Mouse (Mus musculus) forebrain, embryonic 14.5 days (tissue): ENCODE data around the gene Lrguk. TPM values are rescaled to one million over a fixed set of nuclear protein-coding genes. Genes with fewer than 3 reads are reported as not detected.
A peak's percentile ranks its signal among the peaks of the same experiment; 100 is the strongest.

ENCODE experiments used
- ATAC-seq: fragments of 200-750 bp; cut with Nextera tagmentation; 2 replicates; pipeline ENCODE4 v1.8.0; 2017; ENCODE audit warnings: mild to moderate bottlenecking, moderate library complexity
- DNase-seq: peaks from one replicate; pipeline ENCODE4 v3.0.0-alpha.2; 2015; ENCODE audit warnings: low spot score
- H3K27ac ChIP-seq: fragments of 300-500 bp; sonication (generic); 2 replicates; pipeline ENCODE4 v1.5.1; 2014; ENCODE audit warnings: low read depth, mild to moderate bottlenecking, control low read depth, low read length, moderate library complexity
- H3K27me3 ChIP-seq: fragments of 300-500 bp; sonication (generic); replicated peaks from 2 replicates; pipeline ENCODE4 v1.6.1; 2014; ENCODE audit warnings: low read length, control low read depth, mixed read lengths; ENCODE audit not compliant: control insufficient read depth, insufficient read depth
- H3K36me3 ChIP-seq: fragments of 300-500 bp; sonication (generic); 2 replicates; pipeline ENCODE4 v1.6.1; 2014; ENCODE audit warnings: low read length, control low read depth; ENCODE audit not compliant: control insufficient read depth, insufficient read depth
- H3K4me1 ChIP-seq: fragments of 300-500 bp; sonication (generic); 2 replicates; pipeline ENCODE4 v1.6.1; 2014; ENCODE audit warnings: antibody characterized with exemption, low read length, control low read depth; ENCODE audit not compliant: control insufficient read depth, insufficient read depth
- H3K4me2 ChIP-seq: fragments of 300-500 bp; sonication (generic); 2 replicates; pipeline ENCODE4 v1.6.1; 2014; ENCODE audit warnings: mild to moderate bottlenecking, control low read depth, low read length
- H3K4me3 ChIP-seq: fragments of 300-500 bp; sonication (generic); 2 replicates; pipeline ENCODE4 v1.5.1; 2014; ENCODE audit warnings: low read depth, low read length, control low read depth
- H3K9ac ChIP-seq: fragments of 300-500 bp; sonication (generic); 2 replicates; pipeline ENCODE4 v1.6.1; 2014; ENCODE audit warnings: mild to moderate bottlenecking, low read length, control low read depth, moderate library complexity
- H3K9me3 ChIP-seq: fragments of 300-500 bp; sonication (generic); replicated peaks from 2 replicates; pipeline ENCODE4 v1.6.1; 2016; ENCODE audit warnings: low read length, control low read depth, mixed read lengths; ENCODE audit not compliant: control insufficient read depth
- WGBS: fragments of 180-500 bp; shearing (Covaris S2); extraction: QIAGEN DNeasy Blood & Tissue Kit; methylation state at CpG from one replicate; pipeline ENCODE4 v1.1.7; 2014; 5-methylcytosine and 5-hydroxymethylcytosine counted together
- polyA plus RNA-seq: library from polyadenylated mRNA; unstranded; fragments of >200 nt; fragmentation: Nextera tagmentation; extraction: Ambion mirVana; gene quantifications from 2 replicates; pipeline ENCODE4 v1.2.1, GENCODE M21; 2014

Gene Lrguk
- polyA plus RNA-seq, 1 experiment from 2014 or later = 1.0 TPM

DNA sequence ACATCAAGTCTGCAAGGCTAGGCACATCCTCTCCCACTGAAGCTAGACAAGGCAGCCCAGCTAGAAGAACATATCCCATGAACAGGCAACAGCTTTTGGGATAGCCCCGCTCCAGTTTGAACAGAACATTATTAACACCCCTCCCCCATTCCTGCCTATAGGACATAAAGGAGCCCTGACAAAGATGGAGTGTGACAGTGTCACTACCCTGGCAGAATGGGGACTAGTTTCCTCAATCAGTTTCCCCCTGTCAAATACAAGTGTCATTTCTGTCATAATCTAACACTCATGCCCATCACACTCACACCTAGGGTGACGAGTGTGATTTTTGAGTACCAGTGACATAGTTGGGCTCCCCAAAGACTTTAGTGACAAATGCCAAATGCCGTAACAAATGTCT, 118.8 kb downstream of the Lrguk start:
- ATAC-seq (peak; percentile 42; the same call in 1 of the 2 replicates), DNase-seq (peak; percentile 56)
- 84% methylated on average over 3 of the region's 3 CpGs for WGBS

DNA sequence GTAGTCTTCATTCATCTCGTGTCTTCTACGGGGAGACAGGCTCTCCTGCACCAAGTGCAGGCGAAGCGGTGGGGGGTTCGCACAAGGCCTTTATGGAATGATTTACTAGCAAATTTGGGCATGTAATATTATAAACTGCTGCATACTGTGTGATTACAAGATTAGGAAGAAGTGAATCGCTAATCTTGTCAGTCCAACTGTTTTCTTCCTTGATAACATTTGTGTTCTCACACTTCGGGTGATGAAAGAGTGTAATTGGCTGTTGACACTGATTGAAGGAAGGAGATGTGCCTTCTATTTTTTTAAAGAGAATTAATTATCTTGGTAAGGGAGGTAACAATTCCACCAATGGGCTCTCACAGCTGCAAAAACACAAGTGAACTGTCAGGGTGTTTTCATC, 119.4 kb downstream of the Lrguk start:
- H3K9me3 ChIP-seq = no peaks in the 10 kb centered on the region
- ATAC-seq = peak; percentile 52
- peak overlapping the region; percentile 66 for H3K27ac ChIP-seq
- 63% methylated on average over 7 of the region's 7 CpGs for WGBS
- H3K4me1 ChIP-seq = peaks cover 20% of the 10 kb centered on the region
- H3K4me3 ChIP-seq = no peak overlapping the region
- H3K36me3 ChIP-seq = no peaks in the 10 kb centered on the region
- H3K4me2 ChIP-seq = no peak overlapping the region
- DNase-seq = peak; percentile 74
- no peaks in the 10 kb centered on the region for H3K27me3 ChIP-seq
- no peak overlapping the region for H3K9ac ChIP-seq

More for the DNA sequence above, 118.8 kb downstream of the Lrguk start:
- H3K4me1 ChIP-seq = peaks cover 14% of the 10 kb centered on the region
- H3K27ac ChIP-seq = peak overlapping the region; percentile 66
- H3K4me2 ChIP-seq = no peak overlapping the region
- H3K9me3 ChIP-seq = no peaks in the 10 kb centered on the region
- no peak overlapping the region for H3K4me3 ChIP-seq
- no peaks in the 10 kb centered on the region for H3K27me3 ChIP-seq
- no peak overlapping the region for H3K9ac ChIP-seq
- no peaks in the 10 kb centered on the region for H3K36me3 ChIP-seq

DNA sequence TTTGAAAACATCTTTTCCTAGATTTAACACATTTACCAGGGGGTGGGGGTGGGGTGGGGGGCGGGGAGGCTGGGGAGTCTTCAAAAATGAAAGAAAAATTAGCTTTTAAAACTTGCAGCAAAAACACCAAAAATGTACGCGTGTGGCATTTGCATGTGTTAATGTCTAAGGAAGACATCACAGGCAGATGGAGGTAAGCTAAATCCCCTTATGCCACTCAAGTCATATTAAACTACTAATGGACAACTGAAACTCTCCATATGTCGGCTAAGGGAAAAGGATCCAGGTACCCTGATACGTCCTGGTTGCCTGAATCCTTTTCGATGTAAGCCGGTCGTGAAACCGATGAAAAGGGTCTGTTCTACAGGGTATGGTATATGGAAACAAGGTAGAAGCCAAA, 119.8 kb downstream of the Lrguk start:
- ATAC-seq (no peak), DNase-seq (peak; percentile 53)
- H3K36me3 ChIP-seq = no peaks in the 10 kb centered on the region
- no peaks in the 10 kb centered on the region for H3K27me3 ChIP-seq
- H3K4me2 ChIP-seq = no peak overlapping the region
- peaks cover 24% of the 10 kb centered on the region for H3K4me1 ChIP-seq
- no peaks in the 10 kb centered on the region for H3K9me3 ChIP-seq
- H3K9ac ChIP-seq = no peak overlapping the region
- H3K4me3 ChIP-seq = no peak overlapping the region
- whole genome bisulfite sequencing = 78% methylated on average over 9 of the region's 9 CpGs
- H3K27ac ChIP-seq = peak overlapping the region; percentile 66

DNA sequence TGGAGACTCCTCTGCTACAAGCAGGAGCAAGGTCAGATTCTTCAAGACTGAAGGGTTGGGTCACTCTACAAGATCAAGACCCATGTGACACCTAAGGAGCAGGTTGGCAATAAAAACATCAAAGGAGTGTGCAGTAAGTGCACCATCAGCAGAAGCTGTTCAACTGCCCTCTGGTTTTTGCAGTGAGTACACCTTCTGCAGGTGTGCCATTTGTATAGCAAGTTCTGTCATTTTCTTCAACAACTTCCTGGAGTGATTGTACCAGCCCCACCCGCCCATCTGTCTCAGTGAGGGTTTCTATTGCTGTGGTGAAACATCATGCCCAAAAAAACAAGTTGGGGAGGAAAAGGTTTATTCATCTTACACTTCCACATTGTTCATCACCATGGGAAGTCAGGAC, 120.6 kb downstream of the Lrguk start:
- WGBS = 81% methylated on average over 1 of the region's 1 CpGs
- ATAC-seq (no peak), DNase-seq (no peak)
- no peaks in the 10 kb centered on the region for H3K27me3 ChIP-seq
- H3K4me2 ChIP-seq = no peak overlapping the region
- peaks cover 30% of the 10 kb centered on the region for H3K4me1 ChIP-seq
- H3K9me3 ChIP-seq = no peaks in the 10 kb centered on the region
- H3K27ac ChIP-seq = peak overlapping the region; percentile 66; the same call in 1 of the 2 replicates
- no peaks in the 10 kb centered on the region for H3K36me3 ChIP-seq
- no peak overlapping the region for H3K9ac ChIP-seq
- no peak overlapping the region for H3K4me3 ChIP-seq

DNA sequence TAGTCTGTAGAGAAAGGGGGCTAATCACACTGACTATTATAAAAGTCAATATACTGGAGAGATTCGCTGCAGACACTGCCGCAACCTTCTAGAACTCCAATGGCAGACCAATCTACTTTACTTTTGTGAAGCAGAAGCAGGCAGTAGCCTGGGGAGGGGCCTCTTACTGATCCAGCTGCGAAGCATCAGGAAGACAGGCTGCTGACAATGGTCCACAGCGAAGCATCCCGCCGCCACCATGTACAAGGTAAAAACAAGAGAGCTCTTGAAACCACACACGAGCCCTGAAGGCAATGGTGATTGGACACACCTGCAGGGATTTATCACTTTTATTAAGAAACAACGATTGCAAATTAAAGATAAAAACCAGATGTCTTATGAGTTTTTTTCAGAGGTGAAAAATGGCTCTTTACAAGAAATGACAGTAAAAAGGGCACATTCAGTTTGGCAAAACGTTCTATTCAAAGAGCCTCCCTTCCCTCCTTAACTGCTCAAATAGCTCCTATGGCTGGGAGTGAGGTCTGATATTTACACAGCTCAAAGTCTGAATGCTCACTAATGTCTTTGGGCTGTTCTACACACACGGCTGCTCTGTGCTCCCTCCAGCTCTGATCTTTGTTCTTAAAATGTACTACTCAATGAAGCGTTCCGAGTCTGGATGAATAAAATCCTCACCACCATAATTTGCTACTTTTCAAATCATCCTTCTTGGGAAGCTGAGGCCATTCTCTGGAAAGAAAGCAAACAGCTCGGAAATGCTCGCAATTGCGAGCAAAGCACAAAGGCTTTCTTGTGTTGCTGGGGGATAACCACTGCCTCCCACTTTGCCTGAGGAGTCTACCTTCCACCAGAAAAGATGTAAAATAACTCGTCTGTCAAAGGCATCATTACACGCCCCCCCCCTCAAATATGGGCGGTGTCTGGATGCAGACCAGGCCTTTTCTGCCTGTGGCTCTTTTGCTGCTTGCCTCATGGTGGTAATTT, 124.1 kb downstream of the Lrguk start:
- Histone ChIP-seq H3K27me3 (no peaks in the 10 kb centered on the region), H3K36me3 (peaks cover 20% of the 10 kb centered on the region), H3K4me1 (peaks cover 42% of the 10 kb centered on the region), H3K27ac (peak overlapping the region; percentile 87), H3K9ac (peak overlapping the region; percentile 10; the same call in 1 of the 2 replicates), H3K9me3 (no peaks in the 10 kb centered on the region), H3K4me2 (peak overlapping the region; percentile 14), H3K4me3 (no peak overlapping the region)
- 35% methylated on average over 18 of the region's 18 CpGs for WGBS
- DNase-seq (peak; percentile 79), ATAC-seq (peak; percentile 65)

DNA sequence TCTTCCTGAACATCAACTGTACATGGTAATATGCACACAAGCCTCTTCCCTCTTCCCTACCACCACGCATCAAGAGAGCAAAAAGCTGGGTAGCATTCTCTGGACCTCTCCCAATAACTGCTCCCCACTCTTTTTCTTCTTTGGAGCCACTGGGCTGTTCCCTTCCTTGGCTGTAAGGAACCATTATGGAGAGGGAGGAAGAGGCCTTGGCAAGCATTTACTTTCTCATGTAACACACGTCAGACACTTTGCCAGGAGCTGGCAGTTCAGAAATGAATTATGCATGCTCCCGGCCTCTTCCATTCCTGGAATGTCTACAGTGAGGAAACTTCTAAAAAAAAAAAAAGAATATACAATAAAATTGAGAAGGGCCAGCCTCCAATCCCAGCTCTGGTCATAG, 125.0 kb downstream of the Lrguk start:
- Histone ChIP-seq H3K4me3 (no peak overlapping the region), H3K4me1 (peaks cover 41% of the 10 kb centered on the region), H3K4me2 (peak overlapping the region; percentile 14; the same call in 1 of the 2 replicates), H3K36me3 (peaks cover 28% of the 10 kb centered on the region), H3K9me3 (no peaks in the 10 kb centered on the region), H3K27me3 (no peaks in the 10 kb centered on the region), H3K9ac (peak overlapping the region; percentile 10; the same call in 1 of the 2 replicates), H3K27ac (peak overlapping the region; percentile 87)
- peak; percentile 95 for DNase-seq
- peak; percentile 88 for ATAC-seq
- WGBS = 13% methylated on average over 3 of the region's 3 CpGs

DNA sequence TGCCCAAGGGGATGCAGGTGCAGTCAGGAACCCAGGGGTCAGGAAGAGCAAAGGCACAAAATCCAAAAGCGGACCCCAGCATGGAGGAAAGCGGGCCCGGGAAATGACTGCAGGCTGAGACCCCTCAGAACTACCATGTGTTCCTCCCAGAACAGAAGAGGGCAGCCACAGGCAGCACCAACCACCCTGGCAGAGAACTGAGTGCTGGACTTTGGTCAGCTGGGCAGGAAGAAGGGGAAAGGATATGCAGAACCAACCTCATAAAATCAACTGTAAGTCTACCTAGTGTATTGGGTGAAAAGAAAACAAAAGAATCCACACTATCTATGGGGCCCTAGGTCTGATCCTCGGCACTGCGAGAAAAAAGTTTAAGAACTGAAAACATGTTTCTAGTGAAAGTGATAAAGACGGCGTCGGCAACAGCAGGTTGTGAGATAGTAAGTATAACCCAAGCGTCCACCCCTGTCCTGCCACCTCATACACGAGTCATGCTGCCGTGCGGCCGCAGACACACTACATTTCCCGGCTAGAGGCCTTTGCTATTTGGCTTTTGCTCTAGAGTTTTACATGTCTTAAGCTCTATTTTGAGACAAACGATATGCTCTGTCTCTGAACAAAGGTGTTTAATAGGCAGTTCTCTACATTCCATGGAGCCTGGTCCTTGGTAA, 126.0 kb downstream of the Lrguk start:
- H3K4me3 ChIP-seq = no peak overlapping the region
- H3K4me2 ChIP-seq = no peak overlapping the region
- H3K4me1 ChIP-seq = peaks cover 35% of the 10 kb centered on the region
- peak overlapping the region; percentile 78 for H3K27ac ChIP-seq
- no peak overlapping the region for H3K9ac ChIP-seq
- ATAC-seq (no peak), DNase-seq (no peak)
- no peaks in the 10 kb centered on the region for H3K9me3 ChIP-seq
- no peaks in the 10 kb centered on the region for H3K27me3 ChIP-seq
- H3K36me3 ChIP-seq = peaks cover 39% of the 10 kb centered on the region
- 91% methylated on average over 15 of the region's 15 CpGs for WGBS

DNA sequence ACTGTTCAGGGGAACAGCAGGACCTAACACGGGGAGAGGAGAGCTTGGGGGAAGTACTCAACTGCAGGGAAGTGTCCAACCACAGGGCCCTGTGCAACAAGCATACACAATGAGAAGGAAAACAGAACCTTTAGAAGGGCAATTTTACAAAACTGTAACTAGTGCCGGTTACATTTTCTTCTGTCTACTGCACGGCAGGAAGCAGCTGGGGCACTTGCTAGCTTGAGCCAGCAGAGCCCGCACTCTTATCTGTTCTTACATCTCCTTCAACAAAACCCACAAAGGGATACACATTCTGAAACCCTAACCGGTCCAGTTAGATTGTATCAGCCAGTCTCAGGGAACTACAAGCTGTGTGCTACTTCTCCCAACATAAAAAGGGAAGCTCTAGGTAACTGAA, 126.8 kb downstream of the Lrguk start:
- H3K4me3 ChIP-seq = no peak overlapping the region
- ATAC-seq (no peak), DNase-seq (no peak)
- peaks cover 47% of the 10 kb centered on the region for H3K36me3 ChIP-seq
- WGBS = 81% methylated on average over 5 of the region's 5 CpGs
- no peaks in the 10 kb centered on the region for H3K27me3 ChIP-seq
- H3K9ac ChIP-seq = no peak overlapping the region
- H3K4me1 ChIP-seq = peaks cover 32% of the 10 kb centered on the region
- H3K4me2 ChIP-seq = no peak overlapping the region
- no peak overlapping the region; the same call in 1 of the 2 replicates for H3K27ac ChIP-seq
- no peaks in the 10 kb centered on the region for H3K9me3 ChIP-seq
